Mouse (Mus musculus) midbrain, embryonic 13.5 days (tissue): Measurements from ENCODE around the gene Ninj2. TPM values are rescaled to one million over a fixed set of nuclear protein-coding genes. Genes with fewer than 3 reads are reported as not detected.

ENCODE experiments used
- ATAC-seq: fragments of 200-750 bp; cut with Nextera tagmentation; 2 replicates; pipeline ENCODE4 v1.8.0; 2017; ENCODE audit warnings: mild to moderate bottlenecking, moderate TSS enrichment, moderate library complexity
- H3K27ac ChIP-seq: fragments of 300-500 bp; sonication (generic); 2 replicates; pipeline ENCODE4 v1.5.1; 2015; ENCODE audit warnings: inconsistent platforms, mild to moderate bottlenecking, moderate library complexity
- H3K27me3 ChIP-seq: fragments of 300-500 bp; sonication (generic); 2 replicates; pipeline ENCODE4 v1.6.1; 2015; ENCODE audit warnings: mild to moderate bottlenecking, inconsistent platforms
- H3K36me3 ChIP-seq: fragments of 300-500 bp; sonication (generic); 2 replicates; pipeline ENCODE4 v1.6.1; 2015; ENCODE audit warnings: mild to moderate bottlenecking, inconsistent platforms
- H3K4me1 ChIP-seq: fragments of 300-500 bp; sonication (generic); replicated peaks from 2 replicates; pipeline ENCODE4 v1.6.1; 2015; ENCODE audit warnings: inconsistent platforms
- H3K4me2 ChIP-seq: fragments of 300-500 bp; sonication (generic); replicated peaks from 2 replicates; pipeline ENCODE4 v1.6.1; 2015; ENCODE audit warnings: moderate library complexity, mild to moderate bottlenecking, inconsistent platforms
- H3K4me3 ChIP-seq: fragments of 300-500 bp; sonication (generic); replicated peaks from 2 replicates; pipeline ENCODE4 v1.5.1; 2015; ENCODE audit warnings: mild to moderate bottlenecking, inconsistent platforms
- H3K9ac ChIP-seq: fragments of 300-500 bp; sonication (generic); replicated peaks from 2 replicates; pipeline ENCODE4 v1.6.1; 2015; ENCODE audit warnings: mild to moderate bottlenecking, inconsistent platforms
- H3K9me3 ChIP-seq: fragments of 300-500 bp; sonication (generic); 2 replicates; pipeline ENCODE4 v1.6.1; 2016; ENCODE audit warnings: mild to moderate bottlenecking, inconsistent platforms
- WGBS: fragments of 180-500 bp; shearing (Covaris S2); methylation state at CpG from one replicate; pipeline ENCODE4 v1.1.7; 2015; 5-methylcytosine and 5-hydroxymethylcytosine counted together
- polyA plus RNA-seq: library from polyadenylated mRNA; unstranded; fragments of >200 nt; fragmentation: Nextera tagmentation; extraction: Ambion mirVana; gene quantifications from 2 replicates; pipeline ENCODE4 v1.2.1, GENCODE M21; 2015

Ninj2 gene
- polyA plus RNA-seq, 1 experiment from 2014 or later: not detected

DNA sequence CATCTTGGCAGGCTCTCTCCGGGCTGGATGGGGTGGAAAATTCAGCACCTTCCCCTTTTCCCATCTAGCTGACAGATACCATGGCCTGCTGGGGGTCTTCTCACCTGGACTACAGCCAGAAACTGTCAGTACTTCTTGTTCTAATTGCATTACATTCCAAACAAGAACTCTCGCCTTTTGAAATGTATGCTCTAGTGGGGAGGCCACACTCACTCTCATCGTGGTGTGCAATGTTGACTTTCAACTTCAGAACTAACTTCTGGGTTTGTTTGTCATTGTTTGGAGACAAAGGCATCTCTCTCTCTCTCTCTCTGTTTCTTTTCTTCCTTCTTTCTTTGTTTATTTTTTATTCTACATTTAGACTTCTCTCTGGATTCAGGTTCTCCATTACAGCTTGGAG is 93.4 kb downstream of the Ninj2 start:
- Histone ChIP-seq H3K4me1 (peaks cover 13% of the 10 kb centered on the region), H3K9ac (no peak overlapping the region), H3K27ac (no peak overlapping the region), H3K36me3 (no peaks in the 10 kb centered on the region), H3K27me3 (peaks cover 11% of the 10 kb centered on the region), H3K4me3 (no peak overlapping the region), H3K4me2 (no peak overlapping the region), H3K9me3 (no peaks in the 10 kb centered on the region)
- 73% methylated on average over 3 of the region's 3 CpGs for WGBS
- no peak for ATAC-seq

- Histone ChIP-seq H3K27me3 (peaks cover 11% of the 10 kb centered on the region), H3K36me3 (no peaks in the 10 kb centered on the region), H3K4me3 (no peak overlapping the region; the same call in 1 of the 2 replicates), H3K9ac (no peak overlapping the region), H3K9me3 (no peaks in the 10 kb centered on the region), H3K4me2 (peak overlapping the region; percentile 35), H3K4me1 (peaks cover 21% of the 10 kb centered on the region), H3K27ac (no peak overlapping the region)
- no peak for ATAC-seq
- WGBS: 10% methylated on average over 18 of the region's 18 CpGs
Measured at GRCm38 (mm10) chr6:120187587-120188176, 94.5 kb downstream of the Ninj2 start.

- Histone ChIP-seq H3K9me3 (no peaks in the 10 kb centered on the region), H3K4me2 (peak overlapping the region; percentile 35), H3K9ac (0 out of 2 replicates have a peak overlapping the region, but pooled peaks have one; percentile 17), H3K36me3 (no peaks in the 10 kb centered on the region), H3K27me3 (peaks cover 12% of the 10 kb centered on the region), H3K4me3 (no peak overlapping the region), H3K27ac (no peak overlapping the region; the same call in 1 of the 2 replicates), H3K4me1 (peaks cover 21% of the 10 kb centered on the region)
- 14% methylated on average over 24 of the region's 24 CpGs for WGBS
- ATAC-seq: peak; percentile 53; the same call in 1 of the 2 replicates
Measured at GRCm38 (mm10) chr6:120188376-120189235, 95.5 kb downstream of the Ninj2 start.

- no peak overlapping the region for H3K4me3 ChIP-seq
- no peaks in the 10 kb centered on the region for H3K36me3 ChIP-seq
- 87% methylated on average over 5 of the region's 5 CpGs for WGBS
- H3K27me3 ChIP-seq: peaks cover 14% of the 10 kb centered on the region
- no peak overlapping the region for H3K4me2 ChIP-seq
- peaks cover 21% of the 10 kb centered on the region for H3K4me1 ChIP-seq
- no peaks in the 10 kb centered on the region for H3K9me3 ChIP-seq
- no peak overlapping the region for H3K9ac ChIP-seq
- H3K27ac ChIP-seq: no peak overlapping the region
- ATAC-seq: no peak
Measured at GRCm38 (mm10) chr6:120189287-120189686, 96.1 kb downstream of the Ninj2 start.

GRCm38 (mm10) chr6:120190365-120190764 is 97.2 kb downstream of the Ninj2 start:
- Histone ChIP-seq H3K9me3 (no peaks in the 10 kb centered on the region), H3K27me3 (peaks cover 19% of the 10 kb centered on the region), H3K4me1 (peaks cover 21% of the 10 kb centered on the region), H3K27ac (no peak overlapping the region), H3K4me2 (no peak overlapping the region), H3K36me3 (no peaks in the 10 kb centered on the region), H3K4me3 (no peak overlapping the region), H3K9ac (no peak overlapping the region)
- ATAC-seq: no peak
- 91% methylated on average over 4 of the region's 4 CpGs for WGBS

GRCm38 (mm10) chr6:120190912-120191311 is 97.8 kb downstream of the Ninj2 start:
- H3K4me2 ChIP-seq: no peak overlapping the region
- no peaks in the 10 kb centered on the region for H3K36me3 ChIP-seq
- 83% methylated on average over 4 of the region's 4 CpGs for WGBS
- ATAC-seq: no peak
- peaks cover 21% of the 10 kb centered on the region for H3K4me1 ChIP-seq
- H3K9ac ChIP-seq: no peak overlapping the region
- H3K4me3 ChIP-seq: no peak overlapping the region
- no peak overlapping the region for H3K27ac ChIP-seq
- H3K9me3 ChIP-seq: no peaks in the 10 kb centered on the region
- peaks cover 23% of the 10 kb centered on the region for H3K27me3 ChIP-seq

GRCm38 (mm10) chr6:120191396-120192170 is 98.4 kb downstream of the Ninj2 start:
- Histone ChIP-seq H3K4me2 (no peak overlapping the region), H3K9ac (no peak overlapping the region), H3K4me1 (peaks cover 21% of the 10 kb centered on the region), H3K27ac (no peak overlapping the region), H3K9me3 (no peaks in the 10 kb centered on the region), H3K4me3 (no peak overlapping the region), H3K27me3 (peaks cover 17% of the 10 kb centered on the region), H3K36me3 (no peaks in the 10 kb centered on the region)
- no peak for ATAC-seq
- 51% methylated on average over 7 of the region's 7 CpGs for WGBS

DNA sequence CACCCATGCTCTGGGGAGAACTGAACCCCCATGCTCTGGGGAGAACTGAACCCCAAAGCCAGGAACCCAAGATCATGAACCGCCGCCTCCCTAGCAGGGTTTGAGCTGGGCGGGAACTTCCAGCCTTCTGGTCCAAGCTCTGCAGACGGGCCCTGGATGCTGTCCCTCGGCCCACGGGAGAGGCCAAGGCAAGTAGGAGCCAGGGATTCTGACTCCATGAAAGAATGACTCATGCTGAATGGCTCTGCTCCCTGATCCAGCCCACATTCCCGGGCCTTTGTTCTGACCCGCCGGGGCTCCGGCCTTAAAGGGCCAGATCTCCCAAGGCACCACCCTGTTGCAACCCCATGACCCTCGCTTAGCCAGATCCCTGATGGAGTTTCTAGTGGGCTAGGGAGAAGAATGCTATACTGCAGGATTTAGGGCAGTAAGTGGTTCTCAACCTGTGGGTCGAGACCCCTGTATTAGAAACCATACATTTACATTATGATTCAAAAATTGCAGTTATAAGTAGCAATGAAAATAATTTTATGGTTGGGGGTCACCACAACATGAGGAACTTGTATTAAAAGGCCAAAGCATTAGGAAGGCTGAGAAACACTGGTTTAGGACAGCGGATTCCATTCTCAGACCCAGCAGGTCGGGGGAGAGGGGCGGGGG is 99.2 kb downstream of the Ninj2 start:
- peaks cover 16% of the 10 kb centered on the region for H3K27me3 ChIP-seq
- 12% methylated on average over 14 of the region's 15 CpGs for WGBS
- no peak overlapping the region for H3K27ac ChIP-seq
- no peak for ATAC-seq
- H3K9me3 ChIP-seq: no peaks in the 10 kb centered on the region
- H3K4me1 ChIP-seq: peaks cover 21% of the 10 kb centered on the region
- H3K4me2 ChIP-seq: no peak overlapping the region
- no peak overlapping the region for H3K9ac ChIP-seq
- no peaks in the 10 kb centered on the region for H3K36me3 ChIP-seq
- H3K4me3 ChIP-seq: no peak overlapping the region

DNA sequence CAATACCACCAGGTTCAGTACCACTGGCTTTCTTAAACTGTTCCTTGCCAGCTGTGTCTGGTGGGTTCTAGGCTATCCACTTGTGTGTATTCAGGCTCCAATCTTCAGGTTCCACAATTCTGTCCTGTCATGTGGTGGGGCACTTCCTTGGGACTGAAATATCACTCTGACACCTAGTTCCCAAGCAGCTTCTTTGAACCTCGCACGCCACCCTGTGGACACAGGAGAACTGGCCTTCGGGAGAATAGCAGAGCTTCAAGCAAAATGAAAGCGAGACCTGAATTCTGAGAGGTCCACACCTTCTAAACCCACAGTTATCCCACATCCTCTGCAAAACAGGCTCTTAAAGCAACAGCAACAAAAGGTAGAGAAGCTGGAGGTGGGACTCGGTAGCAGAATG is 100.0 kb downstream of the Ninj2 start:
- peaks cover 16% of the 10 kb centered on the region for H3K27me3 ChIP-seq
- WGBS: 25% methylated on average over 5 of the region's 5 CpGs
- no peak for ATAC-seq
- no peak overlapping the region for H3K4me2 ChIP-seq
- H3K4me1 ChIP-seq: peaks cover 13% of the 10 kb centered on the region
- no peak overlapping the region for H3K27ac ChIP-seq
- no peaks in the 10 kb centered on the region for H3K9me3 ChIP-seq
- H3K9ac ChIP-seq: no peak overlapping the region
- no peak overlapping the region for H3K4me3 ChIP-seq
- no peaks in the 10 kb centered on the region for H3K36me3 ChIP-seq

DNA sequence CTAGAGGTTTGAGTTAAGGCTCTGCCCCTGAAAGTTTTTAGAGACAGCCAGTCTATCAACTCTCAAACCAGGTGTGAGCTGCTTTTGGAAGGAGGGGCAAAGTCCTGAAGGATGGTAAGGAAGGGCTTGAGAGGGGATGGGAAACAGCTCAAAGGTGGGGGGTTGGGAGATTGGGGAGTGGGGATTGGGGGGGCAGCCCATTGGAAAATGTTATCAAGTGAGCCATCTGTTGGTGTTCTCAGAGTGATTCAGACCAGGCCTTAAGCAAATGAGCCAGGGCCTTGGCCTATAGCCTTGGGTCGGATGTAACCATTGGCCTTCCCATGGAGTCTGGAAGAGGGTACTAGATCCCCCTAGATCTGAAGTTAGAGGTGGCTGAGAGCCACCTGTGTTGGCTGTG is 100.6 kb downstream of the Ninj2 start:
- H3K36me3 ChIP-seq: no peaks in the 10 kb centered on the region
- H3K4me2 ChIP-seq: no peak overlapping the region
- 63% methylated on average over 1 of the region's 1 CpGs for WGBS
- no peak for ATAC-seq
- peaks cover 11% of the 10 kb centered on the region for H3K27me3 ChIP-seq
- H3K4me3 ChIP-seq: no peak overlapping the region
- H3K9me3 ChIP-seq: no peaks in the 10 kb centered on the region
- no peak overlapping the region for H3K9ac ChIP-seq
- H3K4me1 ChIP-seq: peaks cover 8% of the 10 kb centered on the region
- no peak overlapping the region for H3K27ac ChIP-seq

DNA sequence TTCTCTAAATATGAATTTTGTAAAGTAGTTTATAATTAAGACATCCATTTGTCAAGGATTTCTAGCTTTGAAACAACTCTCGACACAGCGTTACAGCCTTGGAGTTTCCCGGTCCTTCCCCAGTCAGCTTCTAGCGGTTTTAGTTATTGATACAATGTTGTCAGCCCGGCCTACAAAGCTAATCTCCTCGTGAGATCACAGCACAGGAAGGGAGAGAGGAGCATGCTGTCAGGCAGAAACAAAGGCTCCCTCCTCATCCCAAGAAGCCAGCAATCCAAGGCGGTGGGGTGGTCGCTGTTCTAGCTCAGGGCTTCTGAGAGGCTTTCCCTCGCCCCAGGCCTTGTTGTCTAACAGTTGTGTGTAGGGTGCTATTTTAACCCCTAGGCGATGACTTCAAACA is 101.2 kb downstream of the Ninj2 start:
- WGBS: 16% methylated on average over 10 of the region's 10 CpGs
- H3K27ac ChIP-seq: no peak overlapping the region
- peaks cover 8% of the 10 kb centered on the region for H3K4me1 ChIP-seq
- no peak overlapping the region for H3K9ac ChIP-seq
- no peak overlapping the region for H3K4me2 ChIP-seq
- peaks cover 11% of the 10 kb centered on the region for H3K27me3 ChIP-seq
- no peaks in the 10 kb centered on the region for H3K36me3 ChIP-seq
- H3K9me3 ChIP-seq: no peaks in the 10 kb centered on the region
- H3K4me3 ChIP-seq: no peak overlapping the region
- no peak for ATAC-seq
